Mouse (Mus musculus) monocyte, adult 59 days (primary cell): Measurements from ENCODE around the gene Gda. TPM values are rescaled to one million over a fixed set of nuclear protein-coding genes. Genes with fewer than 3 reads are reported as not detected.

Experiments used
- total RNA-seq, 2 experiments: library from RNA; stranded (reverse); gene quantifications; one replicate each; pipeline ENCODE4 v1.2.4; 2023

Gene Gda
- total RNA-seq, result 100 to 1,000 TPM; 101 to 170 TPM

GRCm38 (mm10) chr19:21473345-21473744 is at the start of gene Gda:
Gene Gda (minus strand): TSS chr19:21473445.

Other genes starting within 250 kb of the Gda start
- 100 to 1,000 TPM; 352 to 428 TPM for gene Zfand5, start 201.2 kb downstream of the Gda start, total RNA-seq
- 10 to 100 TPM; 20.9 to 24.1 TPM for gene 1110059E24Rik, start 179.5 kb upstream of the Gda start, total RNA-seq
- gene Abhd17b, start 179.7 kb upstream of the Gda start, total RNA-seq, result 10 to 100 TPM; 25.5 to 25.7 TPM